Mouse (Mus musculus): ENCODE measurements around the gene Rapgef3. TPM values are rescaled to one million over a fixed set of nuclear protein-coding genes. Genes with fewer than 3 reads are reported as not detected.
A peak's percentile ranks its signal among the peaks of the same experiment; 100 is the strongest.

Gene Rapgef3
- polyA plus RNA-seq, 1 experiment from 2014 or later: 10.2 TPM

DNA sequence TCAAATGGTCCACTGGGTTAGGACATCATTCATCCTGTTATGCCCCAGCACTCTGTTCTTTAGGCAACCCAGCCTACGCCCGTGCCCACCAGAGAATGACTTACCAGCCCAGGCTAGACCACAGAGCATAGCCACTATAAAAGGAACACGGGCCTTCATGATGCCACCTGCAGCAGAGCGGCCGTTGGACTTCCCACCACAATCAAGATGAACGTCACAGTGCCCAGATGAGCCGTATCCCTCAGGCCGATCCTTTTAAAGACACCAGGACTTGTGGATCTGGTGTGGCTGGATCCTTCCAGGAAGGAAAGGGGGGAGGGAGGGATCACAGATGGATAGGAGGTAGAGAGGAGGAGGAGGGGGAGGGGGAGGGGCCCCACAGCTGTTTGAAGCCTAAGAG, 36.7 kb downstream of the Rapgef3 start, which contains the start of gene Endou:
TSS of gene Endou (minus strand) at position 229 of the 400 bp plus-strand sequence.
- Histone ChIP-seq H3K9me3 (no peaks in the 10 kb centered on the region), H3K36me3 (no peaks in the 10 kb centered on the region), H3K4me1 (peaks cover 8% of the 10 kb centered on the region), H3K4me3 (no peak within 1 kb of the TSS), H3K27me3 (ENCODE audit: insufficient read depth, poor library complexity, severe bottlenecking) (peaks cover 14% of the 10 kb centered on the region; the same call in 1 of the 2 replicates), H3K27ac (no peak within 1 kb of the TSS)
- WGBS: 84% methylated on average over 8 of the region's 8 CpGs
- DNase-seq (ENCODE audit: low spot score): no peak

DNA sequence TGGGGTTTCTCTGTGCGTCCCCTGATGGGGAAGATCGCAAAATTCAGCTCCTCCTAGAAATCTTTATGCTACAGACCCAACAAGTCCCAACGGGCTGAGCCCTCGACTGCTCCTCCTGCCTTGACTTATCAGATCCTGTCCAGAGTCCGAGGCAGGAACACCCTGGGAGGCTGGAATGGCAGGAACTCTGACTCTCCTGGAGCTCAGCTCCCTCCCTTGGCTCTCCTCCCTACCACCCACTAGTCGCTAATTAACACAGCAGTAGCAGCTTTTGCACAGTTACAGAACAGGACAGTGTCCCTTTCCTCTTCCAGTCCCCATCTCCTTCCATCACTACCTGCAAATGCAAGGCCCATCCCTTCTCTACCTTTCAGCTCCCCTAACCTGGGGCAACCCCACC, 37.4 kb downstream of the Rapgef3 start:
- H3K27ac ChIP-seq: no peak overlapping the region
- H3K4me1 ChIP-seq: peaks cover 8% of the 10 kb centered on the region
- H3K9me3 ChIP-seq: no peaks in the 10 kb centered on the region
- no peak for DNase-seq (ENCODE audit: low spot score)
- H3K4me3 ChIP-seq: no peak overlapping the region
- WGBS: 43% methylated on average over 6 of the region's 6 CpGs
- peaks cover 14% of the 10 kb centered on the region; the same call in 1 of the 2 replicates for H3K27me3 ChIP-seq (ENCODE audit: insufficient read depth, poor library complexity, severe bottlenecking)
- no peaks in the 10 kb centered on the region for H3K36me3 ChIP-seq

DNA sequence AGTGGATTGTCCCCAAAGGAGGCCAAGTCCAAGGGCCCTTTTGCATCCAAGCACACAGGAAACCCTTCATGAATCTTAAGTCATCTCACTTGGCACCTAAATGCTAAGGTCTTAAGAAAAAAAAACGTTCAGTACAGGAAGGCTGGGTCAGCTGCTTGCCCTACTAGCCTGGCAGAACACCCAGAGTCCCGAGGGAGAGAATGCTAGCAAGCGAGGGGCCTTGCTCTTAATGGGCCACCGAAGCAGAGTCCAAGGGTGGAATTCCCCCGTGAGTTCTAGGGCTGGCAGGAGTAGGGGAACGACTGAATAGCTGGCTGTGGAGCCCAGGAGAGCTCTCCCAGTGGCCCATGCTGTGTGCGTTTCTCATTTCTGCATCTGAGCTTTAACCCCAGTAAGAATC, 39.0 kb downstream of the Rapgef3 start:
- WGBS: 72% methylated on average over 7 of the region's 7 CpGs
- Histone ChIP-seq H3K27me3 (ENCODE audit: insufficient read depth, poor library complexity, severe bottlenecking) (peaks cover 14% of the 10 kb centered on the region; the same call in 1 of the 2 replicates), H3K36me3 (no peaks in the 10 kb centered on the region), H3K4me3 (no peak overlapping the region), H3K27ac (no peak overlapping the region), H3K9me3 (no peaks in the 10 kb centered on the region), H3K4me1 (peaks cover 8% of the 10 kb centered on the region)
- no peak for DNase-seq (ENCODE audit: low spot score)

- Histone ChIP-seq H3K27ac (no peak overlapping the region), H3K36me3 (no peaks in the 10 kb centered on the region), H3K9me3 (no peaks in the 10 kb centered on the region), H3K4me3 (no peak overlapping the region), H3K4me1 (peaks cover 8% of the 10 kb centered on the region), H3K27me3 (ENCODE audit: insufficient read depth, poor library complexity, severe bottlenecking) (peaks cover 14% of the 10 kb centered on the region; the same call in 1 of the 2 replicates)
- no peak for DNase-seq (ENCODE audit: low spot score)
- 78% methylated on average over 11 of the region's 11 CpGs for WGBS
Measured at GRCm38 (mm10) chr15:97728394-97728793, 39.4 kb downstream of the Rapgef3 start.

GRCm38 (mm10) chr15:97727520-97727919, 40.3 kb downstream of the Rapgef3 start:
- Histone ChIP-seq H3K27ac (no peak overlapping the region), H3K4me1 (peaks cover 8% of the 10 kb centered on the region), H3K36me3 (no peaks in the 10 kb centered on the region), H3K27me3 (ENCODE audit: insufficient read depth, poor library complexity, severe bottlenecking) (peaks cover 14% of the 10 kb centered on the region; the same call in 1 of the 2 replicates), H3K9me3 (no peaks in the 10 kb centered on the region), H3K4me3 (no peak overlapping the region)
- WGBS: 78% methylated on average over 5 of the region's 5 CpGs
- DNase-seq (ENCODE audit: low spot score): no peak

GRCm38 (mm10) chr15:97727048-97727447, 40.7 kb downstream of the Rapgef3 start:
- Histone ChIP-seq H3K36me3 (no peaks in the 10 kb centered on the region), H3K27ac (no peak overlapping the region), H3K27me3 (ENCODE audit: insufficient read depth, poor library complexity, severe bottlenecking) (peaks cover 14% of the 10 kb centered on the region; the same call in 1 of the 2 replicates), H3K4me1 (peaks cover 8% of the 10 kb centered on the region), H3K4me3 (no peak overlapping the region), H3K9me3 (no peaks in the 10 kb centered on the region)
- DNase-seq (ENCODE audit: low spot score): no peak
- WGBS: 78% methylated on average over 8 of the region's 8 CpGs

- peaks cover 8% of the 10 kb centered on the region for H3K4me1 ChIP-seq
- no peak for DNase-seq (ENCODE audit: low spot score)
- no peaks in the 10 kb centered on the region for H3K36me3 ChIP-seq
- H3K4me3 ChIP-seq: no peak overlapping the region
- H3K27ac ChIP-seq: no peak overlapping the region
- no peaks in the 10 kb centered on the region for H3K9me3 ChIP-seq
- 77% methylated on average over 13 of the region's 13 CpGs for WGBS
- H3K27me3 ChIP-seq (ENCODE audit: insufficient read depth, poor library complexity, severe bottlenecking): peaks cover 14% of the 10 kb centered on the region; the same call in 1 of the 2 replicates
Measured at GRCm38 (mm10) chr15:97726310-97726709, 41.5 kb downstream of the Rapgef3 start.

DNA sequence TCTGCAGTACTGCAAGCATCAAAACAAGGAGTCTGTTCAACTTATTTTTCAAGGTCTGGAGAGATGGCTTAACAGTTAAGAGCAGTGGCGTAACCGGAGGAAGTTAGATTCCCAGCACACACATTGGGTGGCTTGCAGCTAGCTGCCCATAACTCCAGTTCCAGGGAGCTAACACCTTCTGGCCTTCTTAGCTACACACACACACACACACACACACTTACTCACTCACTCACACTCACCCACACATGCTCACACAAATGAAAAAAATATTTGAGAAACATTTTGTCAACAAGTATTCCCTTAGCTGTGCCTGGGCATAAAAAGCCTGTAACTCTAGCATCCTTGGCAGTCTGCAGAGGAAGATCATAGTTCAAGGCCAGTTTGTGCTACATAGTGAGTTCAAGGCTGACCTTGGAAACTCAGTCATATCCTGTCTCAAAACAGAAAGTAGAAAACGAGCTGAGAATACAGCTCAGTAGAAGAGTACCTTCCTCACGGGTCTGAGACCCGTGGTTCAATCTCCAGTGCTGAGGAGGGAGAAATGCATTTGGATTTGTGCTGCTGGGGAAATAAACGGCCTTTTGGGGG, 42.5 kb downstream of the Rapgef3 start:
- no peaks in the 10 kb centered on the region for H3K36me3 ChIP-seq
- 76% methylated on average over 6 of the region's 6 CpGs for WGBS
- H3K4me1 ChIP-seq: peaks cover 12% of the 10 kb centered on the region
- peaks cover 10% of the 10 kb centered on the region; the same call in 1 of the 2 replicates for H3K27me3 ChIP-seq (ENCODE audit: insufficient read depth, poor library complexity, severe bottlenecking)
- no peaks in the 10 kb centered on the region for H3K9me3 ChIP-seq
- no peak overlapping the region for H3K27ac ChIP-seq
- no peak for DNase-seq (ENCODE audit: low spot score)
- H3K4me3 ChIP-seq: no peak overlapping the region

DNA sequence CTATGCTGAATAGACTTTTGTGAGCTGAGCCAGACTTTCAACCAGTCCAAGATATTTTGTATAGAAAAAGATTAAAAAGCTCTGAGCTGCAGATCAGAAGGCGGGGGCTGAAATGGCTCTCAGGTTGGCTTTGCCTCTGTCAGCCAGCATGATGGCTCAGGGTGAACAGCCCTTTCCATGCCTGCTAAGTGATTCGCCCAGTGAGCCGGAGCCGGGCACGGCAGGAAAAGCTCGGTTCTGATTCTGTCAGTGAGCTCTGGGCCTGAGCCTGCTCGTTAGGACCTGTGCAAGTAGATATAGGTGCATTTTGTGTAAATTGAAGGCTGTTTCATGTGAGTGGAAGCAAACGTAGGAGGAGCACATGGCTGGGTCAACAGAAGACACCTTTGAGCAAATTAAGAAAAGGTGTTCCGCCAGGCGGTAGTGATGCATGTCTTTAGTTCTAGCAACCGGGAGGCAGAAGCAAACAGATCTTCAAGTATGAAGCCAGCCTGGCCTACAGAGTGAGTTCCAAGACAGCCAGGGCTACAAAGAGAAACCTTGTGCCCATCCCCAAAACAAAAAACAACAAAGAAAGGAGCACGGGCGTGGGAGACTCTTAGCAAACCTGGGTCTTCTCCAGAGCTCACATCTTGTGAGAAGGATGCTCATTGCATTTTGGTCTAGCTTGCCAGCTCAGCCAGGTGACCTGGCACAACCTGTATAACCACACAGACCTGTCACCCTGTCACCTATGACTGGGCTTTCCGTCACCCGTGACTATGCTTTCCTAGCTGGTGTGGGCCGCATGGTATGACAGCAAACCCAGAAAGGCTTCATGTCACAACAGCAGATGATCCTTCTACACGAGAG, 43.2 kb downstream of the Rapgef3 start:
- H3K4me3 ChIP-seq: no peak overlapping the region

GRCm38 (mm10) chr15:97723536-97724345, 44.0 kb downstream of the Rapgef3 start:
- peaks cover 9% of the 10 kb centered on the region; the same call in 1 of the 2 replicates for H3K27me3 ChIP-seq (ENCODE audit: insufficient read depth, poor library complexity, severe bottlenecking)
- DNase-seq (ENCODE audit: low spot score): no peak
- H3K36me3 ChIP-seq: no peaks in the 10 kb centered on the region
- H3K27ac ChIP-seq: no peak overlapping the region
- no peaks in the 10 kb centered on the region for H3K9me3 ChIP-seq
- 82% methylated on average over 6 of the region's 6 CpGs for WGBS
- H3K4me3 ChIP-seq: no peak overlapping the region
- H3K4me1 ChIP-seq: peaks cover 17% of the 10 kb centered on the region

More for the DNA sequence above, 43.2 kb downstream of the Rapgef3 start:
- H3K4me1 ChIP-seq: peaks cover 17% of the 10 kb centered on the region
- no peak overlapping the region for H3K27ac ChIP-seq
- no peaks in the 10 kb centered on the region for H3K36me3 ChIP-seq
- 85% methylated on average over 17 of the region's 17 CpGs for WGBS
- H3K27me3 ChIP-seq (ENCODE audit: insufficient read depth, poor library complexity, severe bottlenecking): peaks cover 8% of the 10 kb centered on the region; the same call in 1 of the 2 replicates
- DNase-seq (ENCODE audit: low spot score): no peak
- H3K9me3 ChIP-seq: no peaks in the 10 kb centered on the region

- 82% methylated on average over 15 of the region's 15 CpGs for WGBS
- Histone ChIP-seq H3K4me3 (no peak overlapping the region), H3K9me3 (no peaks in the 10 kb centered on the region), H3K36me3 (no peaks in the 10 kb centered on the region), H3K27me3 (ENCODE audit: insufficient read depth, poor library complexity, severe bottlenecking) (peaks cover 15% of the 10 kb centered on the region; the same call in 1 of the 2 replicates), H3K27ac (peak overlapping the region; percentile 17; the same call in 1 of the 2 replicates), H3K4me1 (peaks cover 23% of the 10 kb centered on the region)
- DNase-seq (ENCODE audit: low spot score): no peak
Measured at GRCm38 (mm10) chr15:97721008-97721701, 46.6 kb downstream of the Rapgef3 start.
